ENCODE assay signal across 8 mouse cellular contexts in genomic region chr11:5520412-5521265, GRCm38 (mm10). TPM values are rescaled to one million over a fixed set of nuclear protein-coding genes. Genes with fewer than 3 reads are reported as not detected.
DNase-seq lines count a peak whose midpoint lies in the region; ATAC-seq and TF ChIP-seq lines count a peak whose summit lies in the region.

Gene Xbp1, plus strand, starts transcription at chr11:5520659.

- peak within 1 kb of the TSS; percentile 99 for H3K9ac ChIP-seq in heart, embryonic 14.5 days (ENCODE audit: low read length)
- H3K9ac ChIP-seq in liver, embryonic 14.5 days (replicated peaks): peak within 1 kb of the TSS; percentile 98
- peak within 1 kb of the TSS; percentile 93 for H3K9ac ChIP-seq in neural tube, embryonic 11.5 days (ENCODE audit: low read length)
- H3K9ac ChIP-seq in stomach, postnatal 0 days (ENCODE audit: low read length): peak within 1 kb of the TSS; percentile 100

- no peaks in the 10 kb centered on the region for H3K27me3 ChIP-seq in heart, embryonic 14.5 days (ENCODE audit: control insufficient read depth, insufficient read depth, low read length)
- no peaks in the 10 kb centered on the region for H3K27me3 ChIP-seq in liver, embryonic 14.5 days (ENCODE audit: control insufficient read depth, insufficient read depth, low read length)
- H3K27me3 ChIP-seq in neural tube, embryonic 11.5 days (ENCODE audit: control insufficient read depth, insufficient read depth, low read length): no peaks in the 10 kb centered on the region
- H3K27me3 ChIP-seq in stomach, postnatal 0 days (ENCODE audit: control insufficient read depth, insufficient read depth, low read length): no peaks in the 10 kb centered on the region

- peak within 1 kb of the TSS; percentile 87 for H3K4me2 ChIP-seq in heart, embryonic 14.5 days (ENCODE audit: low read length)
- H3K4me2 ChIP-seq in liver, embryonic 14.5 days (ENCODE audit: low read depth): peak within 1 kb of the TSS; percentile 80
- peak within 1 kb of the TSS; percentile 79 for H3K4me2 ChIP-seq in neural tube, embryonic 11.5 days (ENCODE audit: low read depth)
- H3K4me2 ChIP-seq in stomach, postnatal 0 days (replicated peaks; ENCODE audit: low read depth): peak within 1 kb of the TSS; percentile 60

- peaks cover 36% of the 10 kb centered on the region for H3K36me3 ChIP-seq in heart, embryonic 14.5 days (ENCODE audit: control insufficient read depth, insufficient read depth, low read length)
- H3K36me3 ChIP-seq in liver, embryonic 14.5 days (replicated peaks; ENCODE audit: control insufficient read depth, insufficient read depth, low read depth): peaks cover 32% of the 10 kb centered on the region
- H3K36me3 ChIP-seq in neural tube, embryonic 11.5 days (ENCODE audit: control insufficient read depth, insufficient read depth, low read length): peaks cover 15% of the 10 kb centered on the region
- peaks cover 23% of the 10 kb centered on the region for H3K36me3 ChIP-seq in stomach, postnatal 0 days (ENCODE audit: control insufficient read depth, insufficient read depth, low read length)

- peak; percentile 6; the same call in 1 of the 2 replicates for TF ChIP-seq CTCF in liver, embryonic 14.5 days (IDR thresholded peaks at IDR 0.05; ENCODE audit: low read depth)
- TF ChIP-seq CTCF in stomach, postnatal 0 days (IDR thresholded peaks at IDR 0.05; ENCODE audit: low read depth): no peak

- peak within 1 kb of the TSS; percentile 95 for H3K4me3 ChIP-seq in brown adipose tissue, adult 24 weeks (ENCODE audit: insufficient read depth, low read depth, low read length)
- H3K4me3 ChIP-seq in heart, embryonic 14.5 days (ENCODE audit: control insufficient read depth in 1 of 2, insufficient read depth in 1 of 2, low read depth in 1 of 2, low read length in 2 of 2): peak within 1 kb of the TSS; percentile 70 to 98
- peak within 1 kb of the TSS; percentile 91 for H3K4me3 ChIP-seq in liver, embryonic 14.5 days (ENCODE audit: insufficient read depth in 1 of 2, low read depth in 2 of 2, low read length in 2 of 2)
- peak within 1 kb of the TSS; percentile 91 for H3K4me3 ChIP-seq in neural tube, embryonic 11.5 days (ENCODE audit: low read depth, low read length)
- H3K4me3 ChIP-seq in stomach, postnatal 0 days (ENCODE audit: low read depth, low read length): peak within 1 kb of the TSS; percentile 100

- no peaks in the 10 kb centered on the region for H3K4me1 ChIP-seq in brown adipose tissue, adult 24 weeks (ENCODE audit: control insufficient read depth, insufficient read depth, insufficient read length, low read length)
- H3K4me1 ChIP-seq in heart, embryonic 14.5 days (ENCODE audit: control insufficient read depth in 2 of 2, insufficient read depth in 2 of 2, low read length in 2 of 2): peaks cover 3 to 24% of the 10 kb centered on the region in 2 experiments; a peak in 3 of 4 replicates
- peaks cover 4 to 12% of the 10 kb centered on the region in 2 experiments; a peak in 3 of 4 replicates for H3K4me1 ChIP-seq in liver, embryonic 14.5 days (replicated peaks; ENCODE audit: control insufficient read depth in 2 of 2, insufficient read depth in 2 of 2, low read length in 1 of 2)
- peaks cover 9% of the 10 kb centered on the region for H3K4me1 ChIP-seq in neural tube, embryonic 11.5 days (ENCODE audit: control insufficient read depth, insufficient read depth, low read length)
- H3K4me1 ChIP-seq in stomach, postnatal 0 days (replicated peaks; ENCODE audit: control insufficient read depth, insufficient read depth): peaks cover 3% of the 10 kb centered on the region; the same call in 1 of the 2 replicates

- WGBS in heart, embryonic 14.5 days: under 1% methylated on average over 72 of the region's 72 CpGs
- WGBS in liver, embryonic 14.5 days (ENCODE audit: insufficient replicate concordance): under 1% methylated on average over 71 of the region's 72 CpGs
- WGBS in neural tube, embryonic 11.5 days: under 1% methylated on average over 71 of the region's 72 CpGs
- under 1% methylated on average over 68 of the region's 72 CpGs for WGBS in stomach, postnatal 0 days

- H3K9me3 ChIP-seq in heart, embryonic 14.5 days (ENCODE audit: control insufficient read depth, low read length): no peaks in the 10 kb centered on the region
- H3K9me3 ChIP-seq in liver, embryonic 14.5 days (ENCODE audit: control insufficient read depth, low read length): no peaks in the 10 kb centered on the region
- no peaks in the 10 kb centered on the region for H3K9me3 ChIP-seq in neural tube, embryonic 11.5 days (ENCODE audit: control insufficient read depth, low read length)
- H3K9me3 ChIP-seq in stomach, postnatal 0 days (ENCODE audit: control insufficient read depth, low read length): no peaks in the 10 kb centered on the region

- peak; percentile 98 for ATAC-seq in heart, embryonic 14.5 days (ENCODE audit: insufficient number of reproducible peaks, insufficient read depth, low FRiP score, low read depth)
- peak; percentile 93 for ATAC-seq in liver, embryonic 14.5 days (ENCODE audit: insufficient read depth)
- peak; percentile 99 for ATAC-seq in neural tube, embryonic 11.5 days (ENCODE audit: insufficient read depth, low FRiP score, low TSS enrichment)
- ATAC-seq in stomach, postnatal 0 days (ENCODE audit: low FRiP score, low TSS enrichment): peak; percentile 96

- peak within 1 kb of the TSS; percentile 97 for H3K27ac ChIP-seq in brown adipose tissue, adult 24 weeks (replicated peaks; ENCODE audit: low read depth, low read length)
- peak within 1 kb of the TSS; percentile 94 to 98 for H3K27ac ChIP-seq in heart, embryonic 14.5 days (replicated peaks in 1 of 2; ENCODE audit: control insufficient read depth in 1 of 2, insufficient read depth in 1 of 2, low read depth in 2 of 2, low read length in 2 of 2)
- peak within 1 kb of the TSS; percentile 89 for H3K27ac ChIP-seq in liver, embryonic 14.5 days
- H3K27ac ChIP-seq in neural tube, embryonic 11.5 days (ENCODE audit: low read depth, low read length): peak within 1 kb of the TSS; percentile 79
- H3K27ac ChIP-seq in stomach, postnatal 0 days (replicated peaks): peak within 1 kb of the TSS; percentile 100

- no peak for TF ChIP-seq EP300 in liver, embryonic 14.5 days (IDR thresholded peaks at IDR 0.05; ENCODE audit: low read depth)
- no peak for TF ChIP-seq EP300 in stomach, postnatal 0 days (optimal IDR thresholded peaks at IDR 0.05)

- peak; percentile 95 for DNase-seq in CD4-positive, CD25-positive, alpha-beta regulatory T cell, adult 2 months (ENCODE audit: low read depth, low spot score)
- peak; percentile 79 for DNase-seq in fibroblast of lung, adult 2 months (ENCODE audit: low read depth)
- peak; percentile 99 to 100 for DNase-seq in kidney, postnatal 25 days
- peak; percentile 85 to 91 (median 85) for DNase-seq in liver, embryonic 14.5 days (ENCODE audit: low read depth in 3 of 3, low spot score in 3 of 3)
- peak; percentile 97 for DNase-seq in neural tube, embryonic 11.5 days (ENCODE audit: low spot score)
- peak; percentile 99 for DNase-seq in stomach, postnatal 0 days (ENCODE audit: low spot score)

RNA-seq across cellular contexts. Expression of gene Xbp1, which starts in this region (rescaled TPM):
- 47.1 and 80.4 TPM in 2 replicates for polyA plus RNA-seq in brown adipose tissue, adult 24 weeks (2012; ENCODE audit: insufficient read depth, insufficient read length, missing spikeins)
- polyA plus RNA-seq in heart, embryonic 14.5 days (2014; fragmentation: Nextera tagmentation; extraction: Ambion mirVana): 114 and 121 TPM in 2 replicates
- polyA plus RNA-seq in liver, embryonic 14.5 days (2012; rRNA removed): 32.0 and 33.6 TPM in 2 replicates
- polyA plus RNA-seq in liver, embryonic 14.5 days (2014; fragmentation: Nextera tagmentation; extraction: Ambion mirVana): 87.4 and 92.5 TPM in 2 replicates
- polyA plus RNA-seq in neural tube, embryonic 11.5 days (2014; fragmentation: Nextera tagmentation; extraction: Ambion mirVana): 150 and 165 TPM in 2 replicates
- 221 and 223 TPM in 2 replicates for polyA plus RNA-seq in stomach, postnatal 0 days (2015; fragmentation: Nextera tagmentation; extraction: Ambion mirVana)

Comparison
In these comparisons a context has a peak if more than half of its experiments do, and no peak if none do; other contexts are left out.
1. Peak in every context shown above with its lines: DNase-seq, ATAC-seq, H3K4me3 ChIP-seq and H3K27ac ChIP-seq.